10 mouse cellular contexts compared by ENCODE assay signal in the genomic region with DNA sequence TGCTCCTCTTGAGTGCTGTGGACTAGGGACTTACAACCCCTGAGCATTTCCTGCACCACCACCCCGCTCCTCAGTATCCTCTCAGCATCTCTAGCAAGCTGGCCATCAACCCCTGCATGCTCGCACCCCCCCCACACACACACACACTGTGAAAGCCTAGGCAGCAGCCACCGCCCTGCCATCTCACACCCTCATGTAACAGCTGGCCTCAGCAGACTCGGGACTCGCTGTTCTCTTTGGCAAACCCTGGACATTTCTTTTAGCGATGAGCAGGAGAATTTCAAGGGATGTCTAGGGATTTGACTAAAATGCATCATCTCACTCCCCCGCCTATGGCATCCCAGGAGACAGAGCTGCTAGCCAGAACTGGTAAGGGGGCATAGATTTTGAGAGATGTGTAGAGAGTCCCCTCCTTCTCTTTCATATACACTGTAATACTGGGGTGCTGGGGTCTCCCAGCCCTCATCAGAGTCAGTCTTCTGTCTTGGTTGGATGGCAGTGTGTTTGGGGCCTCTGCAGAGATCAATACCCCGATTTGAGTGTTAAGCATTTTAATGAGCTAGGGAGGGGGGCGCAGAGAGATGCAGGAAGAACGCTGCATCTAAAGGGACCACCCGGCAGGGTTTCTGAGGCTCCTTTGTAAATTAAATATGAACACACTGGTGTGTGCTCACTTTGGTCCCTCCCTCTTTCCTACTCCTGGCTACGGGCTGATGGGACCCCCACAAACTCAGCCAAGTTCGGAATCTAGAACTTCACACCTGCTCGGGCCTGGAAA. TPM values are rescaled to one million over a fixed set of nuclear protein-coding genes. Genes with fewer than 3 reads are reported as not detected.
DNase-seq lines count a peak whose midpoint lies in the region; ATAC-seq lines count a peak whose summit lies in the region.
"Had no signal": no experiment of that assay in that cellular context is flagged by ENCODE, and none has a peak within 500 bp of the region (broad histone marks: within the 10 kb centered on the region; RNA-seq: fewer than 3 reads in every experiment).

No protein-coding gene starts in this region.

- H3K27ac ChIP-seq in neural tube, embryonic 11.5 days (ENCODE audit: low read depth, low read length): peak overlapping the region; percentile 51
- H3K27ac ChIP-seq in midbrain, embryonic 10.5 days (replicated peaks): peak overlapping the region; percentile 74; the same call in 1 of the 2 replicates
- H3K27ac ChIP-seq: macrophage had no signal

- ATAC-seq in neural tube, embryonic 11.5 days (ENCODE audit: insufficient read depth, low FRiP score, low TSS enrichment): no peak

- no peaks in the 10 kb centered on the region for H3K9me3 ChIP-seq in neural tube, embryonic 11.5 days (ENCODE audit: control insufficient read depth, low read length)
- no peaks in the 10 kb centered on the region for H3K9me3 ChIP-seq in midbrain, embryonic 10.5 days (replicated peaks)

- peak; percentile 36 for DNase-seq in neural tube, embryonic 11.5 days (ENCODE audit: low spot score)
- no peak for DNase-seq in neural tube, embryonic 10.5 days (ENCODE audit: extremely low spot score, low spot score)
- peak; percentile 20 to 45 for DNase-seq in frontal cortex, postnatal 25 days (ENCODE audit: low spot score in 2 of 2)
- DNase-seq in midbrain, embryonic 10.5 days (ENCODE audit: low spot score): peak; percentile 37
- DNase-seq in skeletal muscle tissue, adult 2 months (ENCODE audit: low read depth, low spot score): peak; percentile 54
- no peak for DNase-seq in kidney, postnatal 4 days
- no peak for DNase-seq in heart, adult 8-10 months (ENCODE audit: low spot score)
- no peak for DNase-seq in T-cell, adult 2 months (ENCODE audit: low spot score)

- H3K9ac ChIP-seq in neural tube, embryonic 11.5 days (ENCODE audit: low read length): peak overlapping the region; percentile 44

- H3K36me3 ChIP-seq in neural tube, embryonic 11.5 days (ENCODE audit: control insufficient read depth, insufficient read depth, low read length): no peaks in the 10 kb centered on the region
- no peaks in the 10 kb centered on the region for H3K36me3 ChIP-seq in midbrain, embryonic 10.5 days

- WGBS in neural tube, embryonic 11.5 days: 3% methylated on average over 14 of the region's 14 CpGs
- under 1% methylated on average over 14 of the region's 14 CpGs for WGBS in midbrain, embryonic 10.5 days

- peaks cover 28% of the 10 kb centered on the region for H3K4me1 ChIP-seq in neural tube, embryonic 11.5 days (ENCODE audit: control insufficient read depth, insufficient read depth, low read length)
- peaks cover 64% of the 10 kb centered on the region for H3K4me1 ChIP-seq in midbrain, embryonic 10.5 days

- H3K4me3 ChIP-seq in neural tube, embryonic 11.5 days (ENCODE audit: low read depth, low read length): peak overlapping the region; percentile 27
- H3K4me3 ChIP-seq in midbrain, embryonic 10.5 days: peak overlapping the region; percentile 53

- H3K4me2 ChIP-seq in neural tube, embryonic 11.5 days (ENCODE audit: low read depth): peak overlapping the region; percentile 44

- peaks cover 62% of the 10 kb centered on the region for H3K27me3 ChIP-seq in neural tube, embryonic 11.5 days (ENCODE audit: control insufficient read depth, insufficient read depth, low read length)
- H3K27me3 ChIP-seq in midbrain, embryonic 10.5 days (ENCODE audit: low read depth, poor library complexity, severe bottlenecking): peaks cover 95% of the 10 kb centered on the region

RNA-seq across cellular contexts. Expression of a gene that starts 1.2 kb away (rescaled TPM):
- polyA plus RNA-seq in neural tube, embryonic 11.5 days (2014; fragmentation: Nextera tagmentation; extraction: Ambion mirVana): 31.2 and 31.5 TPM in 2 replicates
- polyA plus RNA-seq in midbrain, embryonic 10.5 days (2016; fragmentation: Nextera tagmentation; extraction: Ambion mirVana): 7.4 and 15.4 TPM in 2 replicates
- 10 to 100 TPM; 18.0 to 21.1 (median 19.4) TPM for total RNA-seq in heart, adult 8-10 months (2022)
- total RNA-seq: MEL had no signal
- polyA plus RNA-seq: macrophage had no signal

RNA-seq across cellular contexts. Expression of a gene that starts 1.3 kb away (rescaled TPM):
- 6.3 and 9.3 TPM in 2 replicates for polyA plus RNA-seq in neural tube, embryonic 11.5 days (2014; fragmentation: Nextera tagmentation; extraction: Ambion mirVana)
- 5.2 and 8.1 TPM in 2 replicates for polyA plus RNA-seq in midbrain, embryonic 10.5 days (2016; fragmentation: Nextera tagmentation; extraction: Ambion mirVana)
- total RNA-seq in heart, adult 8-10 months (2022): 1 to 10 TPM in 1 of 4 experiments, under 1 TPM in 3; 0.53 to 2.5 (median 0.73) TPM
- polyA plus RNA-seq: macrophage had no signal

RNA-seq across cellular contexts. Expression of a gene that starts 46.7 kb away (rescaled TPM):
- 7.6 and 10.6 TPM in 2 replicates for polyA plus RNA-seq in neural tube, embryonic 11.5 days (2014; fragmentation: Nextera tagmentation; extraction: Ambion mirVana)
- polyA plus RNA-seq in midbrain, embryonic 10.5 days (2016; fragmentation: Nextera tagmentation; extraction: Ambion mirVana): 13.4 and 14.1 TPM in 2 replicates
- 1 to 10 TPM; 7.0 to 9.1 (median 8.0) TPM for total RNA-seq in heart, adult 8-10 months (2022)

RNA-seq across cellular contexts. Expression of a gene that starts 50.1 kb away (rescaled TPM):
- polyA plus RNA-seq in neural tube, embryonic 11.5 days (2014; fragmentation: Nextera tagmentation; extraction: Ambion mirVana): 29.6 and 35.9 TPM in 2 replicates
- 32.2 and 39.9 TPM in 2 replicates for polyA plus RNA-seq in midbrain, embryonic 10.5 days (2016; fragmentation: Nextera tagmentation; extraction: Ambion mirVana)
- total RNA-seq in heart, adult 8-10 months (2022): 10 to 100 TPM in 3 of 4 experiments, 1 to 10 TPM in 1; 9.5 to 13.4 (median 11.7) TPM

Comparison
In these comparisons a context has a peak if more than half of its experiments do, and no peak if none do; other contexts are left out.
1. DNase-seq: peak in neural tube, embryonic 11.5 days (single experiment), frontal cortex, postnatal 25 days (2 of 2), midbrain, embryonic 10.5 days (single experiment) and skeletal muscle tissue, adult 2 months (single experiment); none in neural tube, embryonic 10.5 days (single experiment), kidney, postnatal 4 days (0 of 2), heart, adult 8-10 months (single experiment) and T-cell, adult 2 months (single experiment).